Mouse (Mus musculus) lung, embryonic 15.5 days (tissue): ENCODE measurements around the gene Cbx7. TPM values are rescaled to one million over a fixed set of nuclear protein-coding genes. Genes with fewer than 3 reads are reported as not detected.
"Not testable (repeated sequence)": the region's sequence is repeated elsewhere in the genome, so short reads cannot be mapped to it uniquely, and the experiment has no call there.

ENCODE experiments used
- ATAC-seq: fragments of 200-750 bp; cut with Nextera tagmentation; 2 replicates; pipeline ENCODE4 v1.8.0; 2017; ENCODE audit warnings: moderate number of reproducible peaks, borderline replicate concordance; ENCODE audit not compliant: low FRiP score, low TSS enrichment; ENCODE audit errors: extremely low read depth
- H3K27ac ChIP-seq: fragments of 300-500 bp; sonication (generic); 2 replicates; pipeline ENCODE4 v1.5.1; 2015; ENCODE audit warnings: moderate library complexity, mild to moderate bottlenecking, inconsistent platforms
- H3K27me3 ChIP-seq: fragments of 300-500 bp; sonication (generic); 2 replicates; pipeline ENCODE4 v1.6.1; 2015; ENCODE audit warnings: inconsistent platforms
- H3K36me3 ChIP-seq: fragments of 300-500 bp; sonication (generic); 2 replicates; pipeline ENCODE4 v1.6.1; 2015; ENCODE audit warnings: inconsistent platforms
- H3K4me1 ChIP-seq: fragments of 300-500 bp; sonication (generic); 2 replicates; pipeline ENCODE4 v1.6.1; 2015; ENCODE audit warnings: inconsistent platforms
- H3K4me2 ChIP-seq: fragments of 300-500 bp; sonication (generic); 2 replicates; pipeline ENCODE4 v1.6.1; 2015; ENCODE audit warnings: inconsistent platforms, mild to moderate bottlenecking, moderate library complexity
- H3K4me3 ChIP-seq: fragments of 300-500 bp; sonication (generic); 2 replicates; pipeline ENCODE4 v1.5.1; 2015; ENCODE audit warnings: mild to moderate bottlenecking, inconsistent platforms
- H3K9ac ChIP-seq: fragments of 300-500 bp; sonication (generic); 2 replicates; pipeline ENCODE4 v1.6.1; 2015; ENCODE audit warnings: inconsistent platforms
- H3K9me3 ChIP-seq: fragments of 300-500 bp; sonication (generic); 2 replicates; pipeline ENCODE4 v1.6.1; 2016; ENCODE audit warnings: inconsistent platforms
- WGBS: fragments of 180-500 bp; shearing (Covaris S2); methylation state at CpG from one replicate; pipeline ENCODE4 v1.1.7; 2015; 5-methylcytosine and 5-hydroxymethylcytosine counted together
- polyA plus RNA-seq: library from polyadenylated mRNA; unstranded; fragments of >200 nt; fragmentation: Nextera tagmentation; extraction: Ambion mirVana; gene quantifications from 2 replicates; pipeline ENCODE4 v1.2.1, GENCODE M21; 2015

Gene Cbx7
- polyA plus RNA-seq, 1 experiment from 2014 or later: 2.8 TPM

DNA sequence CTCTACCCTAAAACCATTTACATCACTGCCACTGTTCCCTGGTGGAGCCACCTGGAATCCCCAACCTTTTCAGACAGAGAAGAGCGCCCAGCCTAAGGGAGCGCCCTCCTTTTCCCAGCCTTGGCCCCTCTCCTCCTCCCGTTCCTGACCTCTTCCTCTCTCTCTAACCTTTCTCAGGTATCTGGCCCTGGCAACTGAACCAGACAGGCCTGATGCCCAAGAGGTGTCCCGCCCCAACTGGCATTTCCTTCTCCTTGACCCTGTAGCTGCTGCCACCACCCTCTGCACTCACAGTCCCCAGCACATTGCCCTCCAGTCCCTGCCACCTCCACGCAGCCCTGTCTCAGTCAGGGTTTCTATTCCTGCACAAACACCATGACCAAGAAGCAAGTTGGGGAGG, 26.0 kb downstream of the Cbx7 start:
- ATAC-seq: no peak
- H3K4me1 ChIP-seq: peaks cover 6% of the 10 kb centered on the region
- H3K9ac ChIP-seq: no peak overlapping the region
- H3K4me2 ChIP-seq: no peak overlapping the region
- no peak overlapping the region for H3K27ac ChIP-seq
- 68% methylated on average over 5 of the region's 5 CpGs for WGBS
- H3K36me3 ChIP-seq: no peaks in the 10 kb centered on the region
- H3K4me3 ChIP-seq: no peak overlapping the region
- H3K9me3 ChIP-seq: no peaks in the 10 kb centered on the region
- no peaks in the 10 kb centered on the region for H3K27me3 ChIP-seq

DNA sequence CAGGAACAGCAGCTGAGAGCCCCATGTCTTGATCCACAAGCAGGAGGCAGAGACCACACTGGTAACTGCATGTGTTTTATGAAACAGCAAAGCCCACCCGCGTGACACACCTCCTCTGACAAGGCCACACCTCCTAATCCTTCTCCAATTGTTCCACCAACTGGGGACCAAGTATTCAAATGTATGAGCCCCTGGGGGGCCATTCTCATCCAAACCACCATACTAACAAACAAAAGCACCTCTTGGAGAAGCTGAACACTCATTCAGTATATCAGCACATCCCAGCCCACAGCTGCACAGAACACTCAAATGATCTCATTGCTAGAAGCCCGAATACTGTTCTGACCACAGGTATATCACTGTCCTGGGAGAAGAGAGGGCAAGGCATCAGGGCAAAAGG, 27.3 kb downstream of the Cbx7 start:
- no peak for ATAC-seq
- no peak overlapping the region for H3K4me3 ChIP-seq
- no peaks in the 10 kb centered on the region for H3K36me3 ChIP-seq
- no peaks in the 10 kb centered on the region for H3K9me3 ChIP-seq
- 85% methylated on average over 3 of the region's 3 CpGs for WGBS
- no peaks in the 10 kb centered on the region for H3K27me3 ChIP-seq
- H3K4me1 ChIP-seq: no peaks in the 10 kb centered on the region
- no peak overlapping the region for H3K4me2 ChIP-seq
- H3K9ac ChIP-seq: no peak overlapping the region
- H3K27ac ChIP-seq: no peak overlapping the region

DNA sequence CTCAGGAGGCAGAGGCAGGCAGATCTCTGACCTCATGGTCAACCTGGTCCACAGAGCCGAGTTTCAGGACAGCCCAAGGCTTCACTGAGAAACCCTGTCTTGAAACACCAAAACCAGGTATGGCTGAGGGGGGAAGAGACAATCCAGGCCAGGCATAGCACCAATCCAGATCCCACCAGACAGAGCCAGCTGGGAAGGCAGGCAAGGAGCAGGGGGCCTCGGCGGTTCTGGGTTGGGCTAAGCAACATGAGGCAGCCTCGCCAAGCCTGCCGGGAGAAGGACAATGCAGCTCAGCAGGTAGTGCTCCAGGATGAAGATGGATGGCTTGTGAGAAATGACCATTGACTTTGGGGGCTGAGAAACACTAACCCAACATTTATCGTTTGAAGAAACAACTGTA, 28.4 kb downstream of the Cbx7 start:
- Histone ChIP-seq H3K4me3 (no peak overlapping the region), H3K27ac (no peak overlapping the region), H3K9me3 (no peaks in the 10 kb centered on the region), H3K4me1 (no peaks in the 10 kb centered on the region), H3K9ac (no peak overlapping the region), H3K36me3 (no peaks in the 10 kb centered on the region), H3K4me2 (no peak overlapping the region), H3K27me3 (no peaks in the 10 kb centered on the region)
- 87% methylated on average over 6 of the region's 6 CpGs for WGBS
- ATAC-seq: no peak

GRCm38 (mm10) chr15:79940932-79941331, 30.0 kb downstream of the Cbx7 start:
- H3K36me3 ChIP-seq: no peaks in the 10 kb centered on the region
- H3K4me1 ChIP-seq: no peaks in the 10 kb centered on the region
- no peak overlapping the region for H3K4me3 ChIP-seq
- no peaks in the 10 kb centered on the region for H3K9me3 ChIP-seq
- no peak overlapping the region for H3K4me2 ChIP-seq
- ATAC-seq: no peak
- WGBS: 16% methylated on average over 8 of the region's 8 CpGs
- H3K9ac ChIP-seq: no peak overlapping the region
- no peak overlapping the region for H3K27ac ChIP-seq
- no peaks in the 10 kb centered on the region; the same call in 1 of the 2 replicates for H3K27me3 ChIP-seq

GRCm38 (mm10) chr15:79939913-79940312, 31.0 kb downstream of the Cbx7 start:
- H3K9me3 ChIP-seq: no peaks in the 10 kb centered on the region
- H3K27me3 ChIP-seq: peaks cover 5% of the 10 kb centered on the region; the same call in 1 of the 2 replicates
- H3K4me1 ChIP-seq: peaks cover 2% of the 10 kb centered on the region
- H3K4me2 ChIP-seq: no peak overlapping the region
- H3K36me3 ChIP-seq: no peaks in the 10 kb centered on the region
- 85% methylated on average over 16 of the region's 16 CpGs for WGBS
- H3K27ac ChIP-seq: no peak overlapping the region
- no peak overlapping the region for H3K4me3 ChIP-seq
- no peak overlapping the region for H3K9ac ChIP-seq
- no peak for ATAC-seq

- not testable (repeated sequence) for H3K9me3 ChIP-seq, H3K4me1 ChIP-seq, H3K27me3 ChIP-seq, H3K9ac ChIP-seq, H3K4me2 ChIP-seq, ATAC-seq, H3K4me3 ChIP-seq, H3K27ac ChIP-seq, H3K36me3 ChIP-seq
- 75% methylated on average over 5 of the region's 7 CpGs for whole genome bisulfite sequencing
Observed at GRCm38 (mm10) chr15:79939501-79939900, 31.4 kb downstream of the Cbx7 start.

GRCm38 (mm10) chr15:79939020-79939419, 31.9 kb downstream of the Cbx7 start:
- peaks cover 11% of the 10 kb centered on the region for H3K4me1 ChIP-seq
- H3K9ac ChIP-seq: no peak overlapping the region
- no peak overlapping the region for H3K27ac ChIP-seq
- no peaks in the 10 kb centered on the region for H3K36me3 ChIP-seq
- ATAC-seq: no peak
- H3K9me3 ChIP-seq: no peaks in the 10 kb centered on the region
- 87% methylated on average over 12 of the region's 12 CpGs for WGBS
- no peak overlapping the region for H3K4me3 ChIP-seq
- H3K27me3 ChIP-seq: peaks cover 13% of the 10 kb centered on the region
- no peak overlapping the region for H3K4me2 ChIP-seq

DNA sequence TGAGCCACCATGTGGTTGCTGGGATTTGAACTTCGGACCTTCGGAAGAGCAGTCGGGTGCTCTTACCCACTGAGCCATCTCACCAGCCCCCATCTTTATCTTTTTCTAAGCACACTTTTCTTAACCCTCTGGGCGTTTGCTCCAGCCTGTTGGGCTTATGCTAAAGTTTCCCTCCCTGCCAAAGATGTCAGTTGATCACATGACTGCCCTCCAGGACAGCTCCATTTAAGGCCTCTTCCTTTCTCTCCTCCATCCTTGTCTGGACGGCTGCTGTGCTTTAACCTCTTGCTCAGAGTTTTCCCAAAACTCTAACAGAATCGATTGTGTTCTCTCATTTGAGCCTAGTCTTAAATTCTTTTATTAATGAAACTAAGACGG, 34.6 kb downstream of the Cbx7 start:
- Histone ChIP-seq H3K27me3 (peaks cover 39% of the 10 kb centered on the region), H3K27ac (no peak overlapping the region)
- WGBS: 59% methylated on average over 7 of the region's 7 CpGs

DNA sequence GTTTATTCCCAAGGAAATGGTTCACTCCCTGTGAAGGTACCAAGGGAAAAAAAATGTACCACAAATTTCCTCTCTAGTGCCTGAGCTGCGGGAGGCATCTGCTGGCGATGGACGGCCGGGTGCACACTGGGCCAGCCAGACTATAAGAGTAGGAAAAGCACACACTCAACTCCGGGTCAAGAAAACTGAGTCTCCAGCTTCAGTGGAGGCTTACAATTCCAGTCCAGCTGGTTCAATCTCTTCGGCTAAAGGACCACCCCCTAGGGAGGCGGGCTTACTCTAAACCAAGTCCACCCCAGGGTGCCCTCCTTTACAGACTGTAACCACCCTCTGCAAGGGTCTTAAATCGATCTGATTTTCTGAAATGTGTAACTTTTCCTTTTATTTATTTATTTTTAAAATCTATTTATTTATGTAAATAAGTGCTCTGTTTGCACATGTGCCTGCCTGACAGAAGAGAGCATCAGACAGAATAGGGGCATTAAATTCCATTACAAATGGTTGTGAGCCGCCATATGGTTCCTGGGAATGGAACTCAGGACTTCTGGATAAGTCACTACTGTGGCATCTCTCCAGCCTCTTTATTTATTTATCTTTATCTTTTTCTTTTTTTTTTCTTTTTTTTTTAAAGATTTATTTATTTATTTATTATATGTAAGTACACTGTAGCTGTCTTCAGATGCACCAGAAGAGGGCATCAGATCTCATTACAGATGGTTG, 35.1 kb downstream of the Cbx7 start:
- 26% methylated on average over 9 of the region's 9 CpGs for WGBS
- Histone ChIP-seq H3K9ac (no peak overlapping the region), H3K36me3 (no peaks in the 10 kb centered on the region), H3K27me3 (peaks cover 45% of the 10 kb centered on the region), H3K4me3 (no peak overlapping the region), H3K4me1 (peaks cover 29% of the 10 kb centered on the region), H3K9me3 (no peaks in the 10 kb centered on the region), H3K4me2 (no peak overlapping the region), H3K27ac (peak overlapping the region; percentile 27; the same call in 1 of the 2 replicates)
- ATAC-seq: 0 out of 2 replicates have a peak, but pooled peaks have one; percentile 40

More for the DNA sequence above, 34.6 kb downstream of the Cbx7 start:
- Histone ChIP-seq H3K36me3 (no peaks in the 10 kb centered on the region), H3K4me2 (no peak overlapping the region), H3K4me3 (no peak overlapping the region), H3K9me3 (no peaks in the 10 kb centered on the region), H3K9ac (no peak overlapping the region), H3K4me1 (peaks cover 29% of the 10 kb centered on the region)
- ATAC-seq: no peak

- Histone ChIP-seq H3K36me3 (no peaks in the 10 kb centered on the region), H3K27me3 (peaks cover 48% of the 10 kb centered on the region), H3K4me1 (peaks cover 29% of the 10 kb centered on the region), H3K4me2 (no peak overlapping the region), H3K9me3 (no peaks in the 10 kb centered on the region), H3K9ac (no peak overlapping the region), H3K27ac (0 out of 2 replicates have a peak overlapping the region, but pooled peaks have one; percentile 27), H3K4me3 (no peak overlapping the region)
- no peak for ATAC-seq
- 8% methylated on average over 10 of the region's 10 CpGs for WGBS
Observed at GRCm38 (mm10) chr15:79934776-79935175, 36.1 kb downstream of the Cbx7 start.

DNA sequence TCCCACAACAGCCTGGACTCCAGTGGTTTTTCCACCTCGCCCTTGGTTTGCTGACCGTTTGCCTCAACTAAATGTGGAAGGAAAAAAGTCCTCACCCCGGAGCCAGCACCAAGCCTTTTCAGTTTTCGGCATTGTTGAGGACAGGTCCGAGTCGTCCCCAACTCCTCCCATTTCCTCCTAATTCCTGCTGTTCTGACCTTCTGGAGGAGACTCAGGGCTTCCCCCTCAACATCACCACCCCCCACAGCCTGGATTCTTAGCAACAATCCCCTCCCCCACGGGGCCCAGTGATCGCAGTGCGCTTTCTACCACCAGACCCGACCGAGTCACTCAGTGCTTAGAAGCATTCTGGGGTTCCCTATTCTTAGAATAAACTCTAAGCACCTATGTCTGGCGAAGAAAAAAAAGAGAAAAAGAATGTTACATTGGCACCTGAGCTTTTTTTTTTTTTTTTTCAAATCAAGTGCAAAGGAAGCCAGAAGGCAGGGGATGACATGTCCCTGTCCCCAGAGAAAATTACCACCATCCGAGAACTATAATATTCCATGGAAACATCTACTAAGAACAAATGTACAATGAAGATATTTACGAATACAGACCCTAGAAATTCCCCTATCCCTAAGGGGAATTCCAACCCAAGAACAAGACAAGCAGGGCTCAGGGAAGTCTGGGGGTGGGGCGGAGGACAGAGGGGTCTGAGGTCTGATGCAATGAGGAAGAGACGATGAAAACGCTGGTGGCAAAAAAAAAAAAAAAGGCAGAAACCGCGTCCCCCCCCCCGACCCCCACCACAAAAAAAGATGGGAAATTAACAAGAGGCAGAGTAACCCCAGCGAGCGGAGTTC, 37.0 kb downstream of the Cbx7 start:
- peaks cover 48% of the 10 kb centered on the region for H3K27me3 ChIP-seq
- H3K4me2 ChIP-seq: peak overlapping the region; percentile 92
- no peaks in the 10 kb centered on the region for H3K9me3 ChIP-seq
- WGBS: 4% methylated on average over 22 of the region's 22 CpGs
- H3K9ac ChIP-seq: no peak overlapping the region
- no peak overlapping the region for H3K27ac ChIP-seq
- peaks cover 29% of the 10 kb centered on the region for H3K4me1 ChIP-seq
- H3K4me3 ChIP-seq: peak overlapping the region; percentile 63; the same call in 1 of the 2 replicates
- H3K36me3 ChIP-seq: no peaks in the 10 kb centered on the region
- no peak for ATAC-seq

GRCm38 (mm10) chr15:79933052-79933669, 37.8 kb downstream of the Cbx7 start:
- peak overlapping the region; percentile 92 for H3K4me2 ChIP-seq
- H3K9ac ChIP-seq: no peak overlapping the region
- no peak overlapping the region for H3K27ac ChIP-seq
- H3K9me3 ChIP-seq: no peaks in the 10 kb centered on the region
- H3K36me3 ChIP-seq: no peaks in the 10 kb centered on the region
- peaks cover 48% of the 10 kb centered on the region for H3K27me3 ChIP-seq
- ATAC-seq: no peak
- H3K4me3 ChIP-seq: peak overlapping the region; percentile 63
- peaks cover 32% of the 10 kb centered on the region for H3K4me1 ChIP-seq
- 5% methylated on average over 22 of the region's 22 CpGs for WGBS
